Mouse (Mus musculus) stomach, postnatal 0 days (tissue): ENCODE measurements around the gene Nrf1.

Experiments
- CTCF ChIP-seq: IDR thresholded peaks from 2 replicates; pipeline ENCODE4 v1.5.1; 2016; ENCODE audit warnings: antibody characterized with exemption, low read depth, mild to moderate bottlenecking, moderate library complexity
- EP300 ChIP-seq: optimal IDR thresholded peaks from 2 replicates; pipeline ENCODE3; 2016; ENCODE audit warnings: antibody characterized with exemption

- TF ChIP-seq CTCF (no peak), EP300 (no peak)
These were observed 45.2 kb upstream of the Nrf1 start for GRCm38 (mm10) chr6:30002628-30003027.
